Mouse (Mus musculus): ENCODE measurements at regions not wholly inside any gene's neighbourhood (a gene's known extent, or its start where the extent isn't known, plus 50 kb on each side); places are given as distances from the start of the nearest gene placed in this dataset.

DNA sequence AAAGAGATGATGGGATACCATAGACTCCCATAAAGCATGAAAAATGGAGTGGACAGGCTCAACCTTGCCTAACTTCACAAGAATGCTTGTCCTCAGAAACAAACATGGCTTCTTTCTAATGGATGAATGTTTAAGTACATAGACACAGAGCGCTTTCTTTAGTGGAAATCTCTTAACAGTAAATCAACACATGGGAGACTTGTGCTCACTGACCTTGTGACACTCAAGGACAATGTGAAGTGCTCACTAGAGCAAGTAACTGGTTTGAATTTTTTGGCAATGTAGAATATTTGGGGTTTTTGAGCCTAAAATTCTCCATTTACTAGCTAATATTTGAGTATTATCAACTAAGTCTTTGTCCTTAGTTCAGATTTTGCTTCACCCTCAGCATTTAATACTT is 88.0 kb downstream of the Tent5c start:
- DNase-seq: no peak

DNA sequence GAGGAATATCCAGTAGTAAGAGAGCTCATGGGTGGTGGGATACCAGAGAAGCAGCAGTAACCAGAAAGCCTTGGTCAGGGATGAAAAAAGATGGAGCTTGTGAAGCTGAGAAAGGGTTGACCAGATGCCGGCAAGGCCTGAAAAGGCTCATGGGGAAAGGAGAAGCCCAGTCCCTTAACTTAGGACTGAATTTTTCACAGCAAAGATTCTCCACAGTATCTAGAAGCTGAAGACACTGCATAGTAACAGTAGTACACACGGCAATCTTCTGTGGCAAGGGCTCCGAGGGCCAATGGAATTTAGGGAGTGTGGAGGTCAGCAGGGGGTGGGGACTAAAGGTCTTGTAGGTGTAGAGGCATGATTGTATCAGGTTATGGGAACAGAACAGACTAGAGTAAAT is 91.6 kb downstream of the Tent5c start:
- DNase-seq: no peak

DNA sequence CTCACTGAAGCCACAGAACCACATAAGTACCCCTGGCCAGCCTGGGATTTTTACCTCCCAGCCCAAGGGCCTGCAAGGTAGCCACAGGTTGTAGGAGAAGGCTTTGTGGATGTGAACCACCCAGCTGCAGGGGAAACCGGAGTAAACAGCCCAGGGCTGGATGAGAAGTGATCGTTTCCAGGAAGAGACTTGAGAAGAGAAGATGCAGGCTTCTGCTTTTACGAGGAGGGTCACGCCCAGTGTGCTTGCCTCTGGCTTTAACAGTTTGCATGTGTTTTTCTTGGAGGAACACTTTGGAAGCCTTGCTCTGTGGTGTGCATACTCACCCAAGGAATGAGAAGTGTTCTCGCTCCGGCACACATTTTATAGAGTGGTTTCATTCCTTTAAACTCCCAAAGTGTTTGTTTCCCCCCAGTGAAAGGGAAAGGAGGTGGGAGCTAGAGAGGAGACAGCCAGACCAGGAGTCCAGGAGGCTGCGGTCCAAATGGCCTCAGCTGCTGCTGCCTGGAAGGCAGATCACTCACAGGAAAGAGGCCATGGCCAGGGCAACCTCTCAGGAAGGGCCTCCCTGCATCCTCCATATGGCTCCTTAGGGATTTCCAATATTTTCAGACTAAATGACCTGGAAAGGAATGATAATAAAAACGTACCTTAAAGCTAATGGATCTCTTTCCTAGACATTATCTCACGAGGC is 94.1 kb downstream of the Tent5c start:
- no peak for DNase-seq

DNA sequence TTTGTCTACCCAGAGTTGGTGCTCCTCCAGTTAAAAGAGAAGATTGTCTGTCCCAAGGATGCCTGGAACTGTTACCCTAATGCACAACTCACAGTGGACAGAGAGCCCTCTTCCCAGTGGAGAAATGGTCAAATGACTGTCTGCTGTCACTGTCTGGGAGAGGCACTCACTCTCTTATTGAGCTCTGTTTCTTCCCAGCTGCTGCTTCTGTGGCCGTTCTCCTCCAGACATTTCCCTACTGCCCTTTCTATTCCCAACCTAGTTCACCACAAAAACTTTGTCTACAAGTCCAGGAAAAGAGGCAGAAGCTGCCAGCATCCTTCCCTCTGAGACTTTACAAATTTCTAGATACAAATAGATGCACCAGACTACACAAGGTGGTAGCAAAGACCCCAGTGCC is 95.2 kb downstream of the Tent5c start:
- no peak for DNase-seq

DNA sequence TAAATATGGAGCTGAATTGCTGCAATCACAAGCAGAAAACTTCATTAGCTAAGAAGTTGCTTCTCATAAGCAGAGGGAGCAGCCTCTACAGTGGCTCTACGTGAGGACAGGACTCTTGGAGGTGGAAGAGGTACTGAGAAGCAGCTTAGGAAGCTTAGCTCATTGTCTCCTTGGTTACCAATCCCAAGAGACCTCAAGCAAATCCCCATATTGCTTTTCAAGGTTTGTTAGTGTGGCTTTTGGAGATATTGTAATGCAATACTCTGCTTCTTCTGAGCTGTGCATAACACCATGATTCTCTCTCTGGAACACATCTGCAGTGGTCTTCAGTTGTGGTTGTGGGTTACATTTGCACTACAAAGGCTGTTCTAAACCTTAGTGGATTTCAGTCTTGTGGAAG is 106.9 kb downstream of the Tent5c start:
- no peak for DNase-seq

DNA sequence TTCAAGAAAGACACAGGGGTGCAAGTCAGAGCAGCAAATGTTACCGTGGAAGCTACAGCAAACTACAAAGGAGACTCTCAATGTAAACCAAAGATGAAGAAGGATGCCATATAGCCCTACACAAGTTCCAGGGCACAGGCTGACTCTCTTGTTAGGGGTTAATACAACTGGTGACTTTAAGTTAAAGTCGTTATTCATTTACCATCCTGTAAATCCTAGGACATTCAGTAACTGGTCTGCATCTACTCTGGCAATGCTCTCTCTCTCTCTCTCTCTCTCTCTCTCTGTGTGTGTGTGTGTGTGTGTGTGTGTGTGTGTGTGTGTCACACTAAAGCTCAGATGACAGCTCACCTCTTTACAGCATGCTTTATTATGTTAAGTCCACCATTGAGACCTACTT is 107.8 kb downstream of the Tent5c start:
- DNase-seq: no peak

DNA sequence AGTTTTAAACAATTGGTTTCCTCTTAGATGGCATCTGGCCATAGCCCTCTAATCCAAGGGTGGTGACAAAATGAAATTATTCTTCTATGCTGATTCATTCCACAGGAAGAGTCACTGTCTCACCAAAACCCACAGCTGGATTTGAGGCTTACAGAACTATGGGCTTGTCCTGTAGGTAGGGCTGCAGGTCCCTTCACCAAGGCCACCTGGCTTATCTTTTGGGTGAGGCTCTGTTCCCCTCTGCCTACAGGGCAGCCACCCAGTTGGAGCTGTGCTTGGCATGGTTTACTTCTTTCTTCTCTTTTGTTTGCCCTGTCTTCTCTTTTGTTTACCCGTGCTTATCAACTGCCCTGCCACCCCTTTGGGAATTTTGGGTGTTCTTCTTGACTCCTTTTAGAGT is 113.0 kb downstream of the Tent5c start:
- no peak for DNase-seq

DNA sequence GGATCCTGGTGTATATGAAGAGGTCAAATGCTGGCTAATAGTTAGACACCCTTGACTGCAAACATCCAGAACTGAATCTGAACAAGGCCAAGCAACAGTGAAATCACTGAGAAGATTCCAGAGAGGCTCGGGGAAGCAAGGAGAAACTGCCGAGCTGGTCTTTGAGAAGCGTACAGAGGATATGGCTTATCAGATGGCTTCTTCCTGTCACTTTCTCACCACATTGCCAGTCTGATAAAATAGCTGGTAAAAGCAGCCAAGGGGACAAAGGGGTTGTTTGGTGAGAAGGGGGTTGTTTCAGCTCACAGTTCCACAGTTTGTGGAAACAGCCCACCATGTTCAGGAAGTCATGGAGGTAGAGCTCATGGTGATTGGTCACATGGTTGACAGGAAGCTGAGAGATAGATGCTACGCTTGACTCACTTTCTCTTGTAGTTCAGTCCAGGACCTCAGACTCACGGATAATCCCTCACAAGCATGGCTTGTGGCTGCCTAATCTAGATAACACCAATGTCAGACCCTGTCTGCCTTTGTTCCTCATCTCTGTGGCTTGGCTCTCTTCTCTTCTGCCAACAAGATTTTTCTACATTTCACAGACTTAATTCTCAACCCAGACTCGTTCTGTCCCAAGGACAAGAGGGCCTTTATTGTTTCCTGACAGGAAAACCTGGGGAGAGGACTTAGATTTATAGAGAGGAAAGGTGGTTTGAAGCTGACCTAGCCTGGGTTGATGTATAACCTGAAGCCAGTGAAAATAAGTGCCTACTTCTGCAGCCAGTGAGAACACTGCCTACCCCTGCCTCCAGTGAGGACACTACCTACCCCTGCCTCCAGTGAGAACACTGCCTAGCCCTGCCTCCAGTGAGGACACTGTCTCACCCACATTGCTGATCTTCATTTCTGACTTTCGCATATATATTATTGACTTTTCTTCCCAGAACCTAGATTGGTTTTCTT is 122.0 kb downstream of the Tent5c start:
- no peak for DNase-seq

DNA sequence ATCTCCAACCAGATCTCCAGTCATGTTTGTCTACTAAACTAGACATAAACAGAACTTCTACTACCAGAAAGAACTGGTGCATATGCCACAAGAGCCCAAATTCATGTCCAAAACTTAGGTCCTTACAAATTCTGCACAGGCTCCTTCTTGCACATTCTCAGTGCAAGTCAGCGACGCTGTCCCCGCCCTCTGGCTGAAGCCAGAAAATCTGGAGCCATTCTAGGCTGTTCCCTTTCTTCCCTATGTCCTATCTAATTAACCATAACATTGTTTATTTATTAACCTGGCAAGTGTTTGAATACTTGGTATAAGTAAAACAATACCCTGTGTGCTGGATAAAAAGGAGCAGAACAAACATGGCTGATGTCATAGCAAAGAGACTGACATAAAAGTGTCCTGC is 122.7 kb downstream of the Tent5c start:
- DNase-seq: no peak

DNA sequence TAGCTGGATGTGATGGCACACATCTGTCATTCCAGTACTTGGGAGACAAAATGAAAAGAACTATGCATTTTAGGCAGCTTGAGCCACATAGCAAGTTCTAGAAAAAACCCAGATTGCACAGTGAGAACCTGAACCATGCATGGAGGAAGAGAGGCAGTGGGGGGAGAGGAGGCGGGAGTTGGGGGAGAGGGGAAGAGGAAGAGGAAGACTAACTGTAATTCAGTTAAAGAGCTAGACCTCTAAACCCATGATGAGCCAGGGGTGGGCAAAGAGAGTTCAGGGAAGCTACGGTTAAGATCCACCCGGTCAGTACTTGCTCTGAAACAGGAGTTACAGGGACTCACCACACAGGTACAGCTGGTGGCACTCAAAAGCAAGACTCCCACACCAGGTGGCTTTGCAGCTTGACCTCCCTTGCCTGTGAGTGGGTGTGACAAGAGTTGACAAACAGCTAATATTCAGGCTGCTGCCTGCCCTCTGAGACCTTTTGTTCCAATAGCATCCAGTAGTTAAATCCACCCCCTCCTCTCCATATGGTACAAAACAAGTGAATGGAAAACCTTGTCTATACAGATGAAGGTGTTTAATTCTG is 123.7 kb downstream of the Tent5c start:
- DNase-seq: no peak

DNA sequence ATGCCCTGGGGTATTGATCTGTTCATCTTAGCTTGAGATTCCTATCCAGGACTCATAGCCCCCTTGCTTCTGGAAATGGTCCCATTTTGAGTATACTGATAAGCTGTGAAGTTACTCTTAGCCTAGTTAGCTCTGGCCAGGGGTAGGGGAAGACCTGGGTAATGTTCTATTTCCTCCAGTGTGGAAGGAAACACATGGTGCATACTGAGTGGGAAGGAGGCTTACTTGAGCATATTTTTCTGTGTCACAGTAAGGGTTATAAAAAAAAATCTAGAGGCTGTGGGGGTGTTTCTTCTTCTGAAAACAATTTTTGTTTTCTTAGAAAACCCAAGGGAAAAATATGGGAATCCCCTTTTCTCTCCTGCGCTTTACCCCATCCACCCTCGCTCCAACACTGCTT is 124.4 kb downstream of the Tent5c start:
- DNase-seq: peak; percentile 6

DNA sequence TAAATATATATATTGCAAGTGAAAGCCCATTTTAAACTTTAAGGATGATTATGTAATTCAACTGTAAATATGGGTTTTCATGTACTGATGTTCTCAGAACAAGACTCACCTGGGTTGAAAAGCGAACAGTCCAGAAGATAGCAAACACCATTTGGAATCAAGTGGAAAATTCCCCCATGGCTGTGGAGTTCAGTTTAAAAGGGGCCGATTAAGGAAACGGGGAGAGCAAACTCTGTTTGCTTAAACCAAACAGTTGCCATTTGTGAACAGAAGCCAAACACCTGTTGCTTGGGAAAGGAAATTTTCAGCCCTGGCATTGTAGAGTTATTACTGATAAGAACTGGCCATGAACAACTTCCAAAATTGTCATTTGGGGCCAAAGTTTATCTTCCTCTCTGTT is 126.1 kb downstream of the Tent5c start:
- DNase-seq: no peak

DNA sequence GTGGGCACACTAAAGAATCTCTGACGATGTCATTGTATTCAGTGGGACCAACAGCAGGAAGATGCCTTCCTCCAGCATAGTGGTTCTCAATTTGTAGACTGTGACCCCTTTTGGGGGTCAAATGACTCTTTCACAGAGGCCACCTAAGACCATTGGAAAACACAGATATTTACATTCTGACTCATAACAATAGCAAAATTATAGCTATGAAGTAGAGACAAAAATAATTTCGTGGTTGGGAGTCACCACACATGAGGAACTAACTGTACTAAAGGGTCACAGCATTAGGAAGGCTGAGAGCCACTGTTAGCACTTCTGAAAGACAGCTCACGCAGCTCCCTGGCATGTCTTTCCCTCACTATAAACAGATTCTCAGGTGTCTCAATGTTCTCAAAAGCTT is 129.1 kb downstream of the Tent5c start:
- DNase-seq: no peak

DNA sequence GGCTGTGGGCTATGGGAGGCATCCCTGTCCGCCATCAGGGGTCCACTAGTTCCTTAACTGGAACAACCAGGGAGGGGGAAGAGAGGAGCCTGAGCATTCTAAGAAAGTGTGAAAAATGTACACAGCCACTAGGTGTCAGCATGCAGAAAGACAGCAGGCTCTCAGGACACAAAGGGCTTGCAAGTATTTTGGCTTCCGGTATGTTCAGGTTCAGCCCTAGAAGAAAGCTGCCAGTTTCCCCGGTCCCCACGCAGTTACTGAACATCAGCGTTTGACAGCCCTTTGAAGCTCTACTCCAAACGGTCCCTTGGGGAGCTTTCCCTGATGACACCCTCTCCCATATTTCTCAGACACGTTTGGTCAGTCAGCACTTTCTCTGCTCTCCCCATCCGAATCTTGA is 130.1 kb downstream of the Tent5c start:
- DNase-seq: peak; percentile 36

DNA sequence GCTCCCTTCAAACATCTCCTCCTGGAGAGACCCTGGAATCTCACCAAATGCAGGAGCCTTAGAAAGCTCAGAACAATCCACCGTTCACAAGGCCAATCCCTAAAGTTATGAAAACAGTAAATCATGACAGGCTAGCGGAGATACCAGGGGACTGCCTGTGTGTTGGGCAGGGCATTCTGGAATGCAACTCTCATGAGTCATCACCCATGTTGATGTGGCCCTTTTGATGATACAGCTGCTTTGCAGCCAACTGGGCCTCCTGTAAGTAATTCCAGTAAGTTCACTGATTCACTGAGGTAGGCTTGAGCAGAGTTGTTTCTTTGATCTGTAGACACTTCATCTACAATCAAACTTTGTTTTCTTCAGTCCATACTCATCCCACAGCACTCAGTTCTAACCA is 155.6 kb downstream of the Tent5c start:
- DNase-seq: no peak

DNA sequence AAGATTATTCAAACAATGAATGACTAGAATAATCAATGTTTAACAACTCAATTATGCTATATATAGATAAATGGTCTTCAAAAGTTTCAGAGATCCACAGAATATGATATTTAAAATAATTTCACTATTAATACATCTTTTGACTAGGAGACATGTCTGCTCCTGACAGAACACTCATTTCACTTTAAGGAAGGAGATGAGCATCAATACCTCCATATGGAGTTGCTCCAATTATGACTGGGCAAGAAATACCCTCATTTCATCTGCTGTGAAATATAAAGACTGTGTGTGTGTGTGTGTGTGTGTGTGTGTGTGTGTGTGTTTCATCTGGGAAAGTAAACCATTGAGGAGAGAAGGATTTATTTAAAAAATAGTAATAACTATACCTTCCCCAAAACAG is 156.2 kb upstream of the Wdr3 start:
- no peak for DNase-seq

DNA sequence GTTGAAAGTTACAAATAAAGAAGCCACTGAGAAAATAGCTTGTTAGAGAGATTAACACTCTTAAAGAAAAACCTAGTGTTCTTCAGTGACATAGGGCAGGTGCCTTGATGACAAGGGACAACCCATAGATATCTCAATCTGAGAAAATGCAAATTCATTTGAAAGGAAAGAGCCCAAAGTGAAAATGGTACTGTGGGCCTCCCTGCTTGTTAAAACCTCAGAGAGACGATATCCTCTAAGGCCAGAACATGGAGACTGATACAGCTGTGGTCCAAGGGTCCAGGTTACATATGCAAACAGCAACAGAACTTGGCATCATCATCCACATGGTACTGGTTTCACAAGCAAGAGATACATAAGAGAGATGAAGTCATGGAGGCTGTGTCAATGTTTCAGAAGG is 125.6 kb upstream of the Wdr3 start:
- no peak for DNase-seq

DNA sequence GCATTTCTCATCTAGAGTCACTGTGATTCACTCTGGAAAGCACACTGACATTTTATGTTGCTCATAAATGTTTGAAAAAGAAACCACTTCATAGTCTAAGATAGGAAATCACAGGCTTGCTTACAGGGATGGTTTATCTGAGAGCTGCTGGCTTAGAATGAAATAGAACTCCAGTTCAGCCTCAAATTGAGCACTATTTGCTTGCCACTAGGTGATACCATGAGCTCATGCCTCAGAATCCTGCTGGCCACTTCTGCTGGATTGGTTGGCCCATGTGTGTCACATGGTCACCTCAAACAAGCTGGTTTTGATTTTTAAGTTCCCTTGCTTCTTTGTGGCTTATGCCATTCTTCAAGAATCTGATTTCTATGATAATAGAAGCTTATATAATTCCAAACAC is 104.8 kb upstream of the Wdr3 start:
- DNase-seq: no peak

DNA sequence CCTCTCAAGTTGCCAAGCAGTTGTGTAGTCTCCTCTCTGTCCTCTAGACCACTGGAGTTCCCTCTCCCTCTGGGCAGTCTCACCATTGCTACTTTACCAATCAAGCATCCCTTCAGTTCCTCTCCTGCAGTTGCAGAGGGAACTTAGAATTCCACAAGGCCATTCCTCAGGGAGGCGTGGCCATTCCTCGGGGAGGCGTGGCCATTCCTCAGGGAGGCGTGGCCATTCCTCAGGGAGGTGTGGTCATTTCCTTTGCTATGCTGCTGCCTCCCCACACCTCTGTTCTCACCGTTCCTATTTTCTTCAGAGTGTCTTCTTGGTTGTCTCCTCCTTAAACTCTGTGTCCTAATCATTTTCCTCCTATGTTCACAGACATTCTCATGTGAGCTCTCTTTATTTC is 102.8 kb upstream of the Wdr3 start:
- no peak for DNase-seq
